Mouse (Mus musculus): ENCODE results near the gene Iqcb1.

Gene Iqcb1

GRCm38 (mm10) chr16:36875276-36875851 lies 47.2 kb downstream of the Iqcb1 start:
- no peak for DNase-seq

GRCm38 (mm10) chr16:36877316-36877715 lies 49.1 kb downstream of the Iqcb1 start:
- no peak for DNase-seq

- DNase-seq, result no peak
These were observed 54.7 kb downstream of the Iqcb1 start for GRCm38 (mm10) chr16:36882737-36883343.

GRCm38 (mm10) chr16:36884881-36885280 lies 56.7 kb downstream of the Iqcb1 start:
- DNase-seq, result no peak

GRCm38 (mm10) chr16:36885912-36886311 lies 57.7 kb downstream of the Iqcb1 start:
- no peak for DNase-seq

- no peak for DNase-seq
These were observed 59.4 kb downstream of the Iqcb1 start for GRCm38 (mm10) chr16:36887546-36887945.

- no peak for DNase-seq
These were observed 62.4 kb downstream of the Iqcb1 start for GRCm38 (mm10) chr16:36890559-36890958.

- no peak for DNase-seq
These were observed 63.2 kb downstream of the Iqcb1 start for GRCm38 (mm10) chr16:36891415-36891814.

- no peak for DNase-seq
These were observed 65.1 kb downstream of the Iqcb1 start for GRCm38 (mm10) chr16:36893317-36893716.

GRCm38 (mm10) chr16:36896712-36897111 lies 68.5 kb downstream of the Iqcb1 start:
- no peak for DNase-seq

- no peak for DNase-seq
These were observed 75.0 kb downstream of the Iqcb1 start for GRCm38 (mm10) chr16:36903156-36903555.

- no peak for DNase-seq
These were observed 83.7 kb downstream of the Iqcb1 start for GRCm38 (mm10) chr16:36911909-36912308.

- DNase-seq, result no peak
These were observed 84.1 kb downstream of the Iqcb1 start for GRCm38 (mm10) chr16:36912311-36912710.

GRCm38 (mm10) chr16:36914195-36914594 lies 86.0 kb downstream of the Iqcb1 start:
- no peak for DNase-seq

- DNase-seq, result no peak
These were observed 90.3 kb downstream of the Iqcb1 start for GRCm38 (mm10) chr16:36918505-36918904.

GRCm38 (mm10) chr16:36920410-36920809 lies 92.2 kb downstream of the Iqcb1 start:
- no peak for DNase-seq

GRCm38 (mm10) chr16:36921067-36921613 lies 93.0 kb downstream of the Iqcb1 start:
- no peak for DNase-seq

GRCm38 (mm10) chr16:36921980-36922379 lies 93.8 kb downstream of the Iqcb1 start:
- DNase-seq, result no peak
